Mouse (Mus musculus) kidney, embryonic 16.5 days (tissue): ENCODE measurements around the gene Baiap2l2. TPM values are rescaled to one million over a fixed set of nuclear protein-coding genes. Genes with fewer than 3 reads are reported as not detected.
A peak's percentile ranks its signal among the peaks of the same experiment; 100 is the strongest.

ENCODE experiments used
- ATAC-seq: fragments of 200-750 bp; cut with Nextera tagmentation; 2 replicates; pipeline ENCODE4 v1.8.0; 2017; ENCODE audit warnings: moderate TSS enrichment; ENCODE audit not compliant: low FRiP score, low TSS enrichment
- H3K27ac ChIP-seq: fragments of 300-500 bp; sonication (generic); 2 replicates; pipeline ENCODE4 v1.5.1; 2014; ENCODE audit warnings: low read length
- H3K27me3 ChIP-seq: fragments of 300-500 bp; sonication (generic); 2 replicates; pipeline ENCODE4 v1.6.1; 2014; ENCODE audit warnings: low read length, control low read depth, mixed read lengths; ENCODE audit not compliant: insufficient read depth
- H3K36me3 ChIP-seq: fragments of 300-500 bp; sonication (generic); 2 replicates; pipeline ENCODE4 v1.6.1; 2014; ENCODE audit warnings: low read length, control low read depth, mixed read lengths; ENCODE audit not compliant: insufficient read depth
- H3K4me1 ChIP-seq: fragments of 300-500 bp; sonication (generic); 2 replicates; pipeline ENCODE4 v1.6.1; 2014; ENCODE audit warnings: low read length, control low read depth, mixed read lengths; ENCODE audit not compliant: insufficient read depth
- H3K4me2 ChIP-seq: fragments of 300-500 bp; sonication (generic); replicated peaks from 2 replicates; pipeline ENCODE4 v1.6.1; 2014; ENCODE audit warnings: low read depth, low read length
- H3K4me3 ChIP-seq: fragments of 300-500 bp; sonication (generic); 2 replicates; pipeline ENCODE4 v1.5.1; 2014; ENCODE audit warnings: mild to moderate bottlenecking, low read length
- H3K9ac ChIP-seq: fragments of 300-500 bp; sonication (generic); replicated peaks from 2 replicates; pipeline ENCODE4 v1.6.1; 2014; ENCODE audit warnings: low read length
- H3K9me3 ChIP-seq: fragments of 300-500 bp; sonication (generic); 2 replicates; pipeline ENCODE4 v1.6.1; 2016; ENCODE audit warnings: low read length, control low read depth
- WGBS: fragments of 180-500 bp; shearing (Covaris S2); extraction: QIAGEN DNeasy Blood & Tissue Kit; methylation state at CpG from one replicate; pipeline ENCODE4 v1.1.7; 2014; 5-methylcytosine and 5-hydroxymethylcytosine counted together
- polyA plus RNA-seq: library from polyadenylated mRNA; unstranded; fragments of >200 nt; fragmentation: Nextera tagmentation; extraction: Ambion mirVana; gene quantifications from 2 replicates; pipeline ENCODE4 v1.2.1, GENCODE M21; 2015

Baiap2l2 gene
- polyA plus RNA-seq, 1 experiment from 2014 or later: 17.7 TPM

DNA sequence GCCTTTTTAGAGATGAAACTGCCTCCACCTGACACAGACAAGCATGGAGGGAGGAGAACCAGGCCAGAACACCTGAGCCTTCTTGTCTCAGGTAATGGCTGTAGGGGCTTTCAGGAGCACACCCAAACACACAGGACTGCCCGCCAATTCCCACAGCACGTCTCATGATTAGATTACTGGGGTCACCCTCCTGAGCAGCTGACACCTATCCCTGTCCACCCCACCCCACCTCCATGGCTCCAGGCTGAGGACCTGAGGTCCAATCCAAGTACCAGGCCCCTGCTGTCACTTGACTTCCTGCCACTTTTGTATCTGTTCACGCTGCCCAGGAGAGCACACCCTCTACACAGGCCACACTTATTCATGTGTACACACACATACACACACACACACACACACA lies 40.4 kb upstream of the Baiap2l2 start:
- Histone ChIP-seq H3K27ac (no peak overlapping the region), H3K36me3 (no peaks in the 10 kb centered on the region), H3K9me3 (no peaks in the 10 kb centered on the region), H3K4me1 (peaks cover 31% of the 10 kb centered on the region), H3K9ac (no peak overlapping the region), H3K27me3 (no peaks in the 10 kb centered on the region), H3K4me3 (no peak overlapping the region), H3K4me2 (no peak overlapping the region)
- WGBS: 72% methylated on average over 3 of the region's 3 CpGs
- no peak for ATAC-seq

GRCm38 (mm10) chr15:79324373-79324772 lies 39.0 kb upstream of the Baiap2l2 start:
- Histone ChIP-seq H3K27ac (peak overlapping the region; percentile 54; the same call in 1 of the 2 replicates), H3K36me3 (no peaks in the 10 kb centered on the region), H3K27me3 (no peaks in the 10 kb centered on the region), H3K9me3 (no peaks in the 10 kb centered on the region), H3K4me3 (no peak overlapping the region), H3K9ac (no peak overlapping the region), H3K4me2 (no peak overlapping the region), H3K4me1 (peaks cover 31% of the 10 kb centered on the region)
- WGBS: 96% methylated on average over 2 of the region's 3 CpGs
- ATAC-seq: no peak

- no peak overlapping the region for H3K4me3 ChIP-seq
- no peaks in the 10 kb centered on the region for H3K9me3 ChIP-seq
- 77% methylated on average over 4 of the region's 4 CpGs for WGBS
- no peak overlapping the region for H3K9ac ChIP-seq
- no peaks in the 10 kb centered on the region for H3K36me3 ChIP-seq
- no peak for ATAC-seq
- H3K4me1 ChIP-seq: peaks cover 31% of the 10 kb centered on the region
- no peak overlapping the region for H3K4me2 ChIP-seq
- H3K27me3 ChIP-seq: no peaks in the 10 kb centered on the region
- H3K27ac ChIP-seq: peak overlapping the region; percentile 54
These were observed 38.4 kb upstream of the Baiap2l2 start for GRCm38 (mm10) chr15:79323791-79324155.

GRCm38 (mm10) chr15:79322991-79323790 lies 37.9 kb upstream of the Baiap2l2 start:
- peaks cover 31% of the 10 kb centered on the region for H3K4me1 ChIP-seq
- no peak overlapping the region for H3K4me3 ChIP-seq
- H3K36me3 ChIP-seq: no peaks in the 10 kb centered on the region
- ATAC-seq: no peak
- 59% methylated on average over 6 of the region's 6 CpGs for WGBS
- no peaks in the 10 kb centered on the region for H3K9me3 ChIP-seq
- H3K4me2 ChIP-seq: no peak overlapping the region
- peak overlapping the region; percentile 69 for H3K27ac ChIP-seq
- H3K27me3 ChIP-seq: no peaks in the 10 kb centered on the region
- H3K9ac ChIP-seq: 0 out of 2 replicates have a peak overlapping the region, but pooled peaks have one; percentile 0

DNA sequence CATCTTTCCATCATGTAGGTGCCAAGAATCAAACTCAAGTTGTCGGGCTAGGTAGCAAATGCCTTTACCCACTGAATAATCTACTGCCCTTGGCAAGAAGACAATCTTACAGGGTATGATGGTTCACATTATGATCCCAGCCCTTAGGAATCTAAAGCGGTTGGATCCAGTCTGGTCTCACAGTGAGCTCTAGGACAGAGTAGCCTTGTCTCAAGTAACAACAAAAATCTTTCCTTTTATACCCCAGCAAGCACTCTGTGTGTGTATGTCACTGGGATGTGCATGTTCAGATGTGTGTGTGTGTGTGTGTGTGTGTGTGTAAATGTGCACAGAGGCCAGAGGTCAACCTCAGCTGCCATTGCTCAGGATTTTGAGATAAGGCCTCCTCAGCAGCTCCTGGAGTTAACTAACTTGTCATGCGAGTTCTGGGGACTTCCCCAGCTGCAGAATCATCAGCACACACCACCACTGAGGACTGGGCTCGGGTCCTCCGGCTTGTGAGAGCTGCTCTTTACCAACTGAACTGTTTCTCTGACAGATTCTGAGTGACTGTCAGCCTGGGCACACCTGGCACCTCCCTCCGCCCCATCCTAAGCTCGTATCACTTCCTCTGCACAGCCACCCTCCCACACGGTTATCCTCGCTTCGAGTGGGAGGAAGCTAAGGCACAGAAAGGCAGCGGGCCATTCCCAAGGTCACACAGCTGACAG lies 37.1 kb upstream of the Baiap2l2 start:
- Histone ChIP-seq H3K4me3 (no peak overlapping the region), H3K4me1 (peaks cover 29% of the 10 kb centered on the region), H3K9ac (0 out of 2 replicates have a peak overlapping the region, but pooled peaks have one; percentile 0), H3K9me3 (no peaks in the 10 kb centered on the region), H3K36me3 (no peaks in the 10 kb centered on the region), H3K4me2 (no peak overlapping the region), H3K27ac (peak overlapping the region; percentile 69), H3K27me3 (no peaks in the 10 kb centered on the region)
- 46% methylated on average over 11 of the region's 11 CpGs for WGBS
- no peak for ATAC-seq

DNA sequence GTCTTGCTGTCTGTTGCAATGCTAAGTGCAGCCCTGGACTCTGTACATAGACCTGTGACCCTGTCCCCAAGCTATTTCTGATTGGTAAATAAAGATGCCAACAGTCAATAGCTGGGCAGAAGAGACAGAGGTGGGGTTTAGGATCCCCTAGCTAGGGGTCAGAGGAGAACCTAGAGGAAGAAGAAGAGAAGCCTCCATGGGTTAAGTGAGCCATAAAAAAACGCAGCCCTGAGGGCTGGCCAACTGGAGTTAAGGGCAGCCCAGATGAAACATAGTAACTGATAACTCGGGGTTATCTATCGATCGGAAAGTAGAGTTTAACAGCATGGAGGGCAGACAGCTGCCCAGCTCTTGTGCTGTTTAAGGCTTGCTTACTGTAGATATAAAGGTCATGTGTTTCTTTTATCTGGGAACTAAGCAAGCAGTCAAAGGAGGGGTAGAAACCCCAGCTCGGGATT lies 36.4 kb upstream of the Baiap2l2 start:
- WGBS: 71% methylated on average over 5 of the region's 5 CpGs
- Histone ChIP-seq H3K9ac (no peak overlapping the region), H3K9me3 (no peaks in the 10 kb centered on the region), H3K36me3 (no peaks in the 10 kb centered on the region), H3K4me3 (no peak overlapping the region), H3K27me3 (no peaks in the 10 kb centered on the region), H3K4me2 (no peak overlapping the region), H3K27ac (no peak overlapping the region), H3K4me1 (peaks cover 22% of the 10 kb centered on the region)
- ATAC-seq: no peak

DNA sequence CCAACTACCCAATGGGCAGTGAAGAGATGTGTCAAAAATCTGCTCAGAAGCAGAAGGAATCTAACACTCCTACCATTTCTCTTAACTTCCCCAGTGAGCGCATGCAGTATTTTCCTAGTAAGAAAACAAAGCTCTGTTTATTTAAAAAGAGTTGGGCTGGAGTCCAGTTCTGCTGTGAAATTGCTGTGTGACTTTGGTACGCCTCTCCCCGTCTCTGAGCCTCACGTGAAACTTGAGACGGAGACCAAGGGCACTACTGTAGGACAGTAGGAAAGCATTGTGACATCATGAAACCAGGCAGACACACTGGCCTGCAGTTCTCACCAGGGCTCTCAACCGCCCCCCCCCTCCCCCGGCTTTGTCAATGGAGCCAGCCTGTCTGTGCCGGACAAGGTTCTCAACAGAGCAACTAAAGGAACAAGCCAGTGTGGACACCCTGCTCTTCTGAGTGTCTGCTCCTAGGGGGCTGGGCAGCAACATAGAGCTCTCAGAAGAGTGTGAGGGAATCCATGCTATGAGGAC lies 28.6 kb upstream of the Baiap2l2 start:
- 70% methylated on average over 8 of the region's 8 CpGs for WGBS
- no peaks in the 10 kb centered on the region for H3K27me3 ChIP-seq
- no peak overlapping the region for H3K27ac ChIP-seq
- H3K4me2 ChIP-seq: no peak overlapping the region
- H3K4me3 ChIP-seq: no peak overlapping the region
- no peaks in the 10 kb centered on the region for H3K9me3 ChIP-seq
- H3K4me1 ChIP-seq: no peaks in the 10 kb centered on the region
- 0 out of 2 replicates have a peak, but pooled peaks have one; percentile 23 for ATAC-seq
- no peak overlapping the region for H3K9ac ChIP-seq
- H3K36me3 ChIP-seq: peaks cover 8% of the 10 kb centered on the region; the same call in 1 of the 2 replicates

GRCm38 (mm10) chr15:79307861-79308260 lies 22.5 kb upstream of the Baiap2l2 start:
- Histone ChIP-seq H3K9me3 (no peaks in the 10 kb centered on the region), H3K27ac (no peak overlapping the region), H3K36me3 (peaks cover 13% of the 10 kb centered on the region; the same call in 1 of the 2 replicates), H3K4me2 (no peak overlapping the region), H3K4me1 (no peaks in the 10 kb centered on the region), H3K27me3 (no peaks in the 10 kb centered on the region), H3K4me3 (no peak overlapping the region), H3K9ac (no peak overlapping the region)
- ATAC-seq: no peak
- WGBS: 53% methylated on average over 4 of the region's 4 CpGs

GRCm38 (mm10) chr15:79306043-79306637 lies 20.8 kb upstream of the Baiap2l2 start:
- Histone ChIP-seq H3K27me3 (no peaks in the 10 kb centered on the region), H3K4me1 (no peaks in the 10 kb centered on the region), H3K36me3 (peaks cover 13% of the 10 kb centered on the region; the same call in 1 of the 2 replicates), H3K4me3 (no peak overlapping the region), H3K9ac (no peak overlapping the region), H3K9me3 (no peaks in the 10 kb centered on the region), H3K4me2 (no peak overlapping the region), H3K27ac (no peak overlapping the region)
- 81% methylated on average over 23 of the region's 23 CpGs for WGBS
- no peak for ATAC-seq
